Comparison of ENCODE assay signal across 8 mouse cellular contexts in the genomic region with DNA sequence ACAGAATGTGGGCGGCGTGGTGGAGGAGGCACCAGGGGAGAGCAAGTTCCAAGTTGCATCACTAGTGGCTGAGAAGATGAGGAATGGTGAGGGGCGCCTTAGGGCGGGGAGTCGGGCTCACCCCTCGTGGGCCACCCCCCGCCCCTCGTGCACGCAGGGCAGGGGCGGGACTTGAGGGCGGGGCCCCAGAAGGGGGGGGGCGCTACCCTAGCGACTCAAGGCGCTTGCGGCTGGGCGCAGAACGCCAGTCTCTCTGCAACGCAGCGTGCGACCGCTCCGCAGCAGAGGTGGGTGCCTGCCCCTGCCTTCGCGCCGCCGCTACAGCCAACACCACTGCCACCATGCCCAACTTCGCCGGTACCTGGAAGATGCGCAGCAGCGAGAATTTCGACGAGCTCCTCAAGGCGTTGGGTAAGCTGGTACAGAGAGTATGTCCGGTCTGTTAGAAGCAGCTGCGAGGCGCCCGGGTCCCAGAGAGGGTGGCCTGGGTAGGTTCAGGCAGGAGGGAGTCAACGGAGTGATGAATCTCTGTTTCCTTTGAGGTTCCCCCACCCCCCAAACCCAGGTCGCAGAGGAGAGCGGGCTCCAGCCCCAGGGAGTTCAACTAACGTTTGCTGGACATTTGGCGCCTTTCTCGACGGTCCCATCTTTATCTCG. TPM values are rescaled to one million over a fixed set of nuclear protein-coding genes. Genes with fewer than 3 reads are reported as not detected.
DNase-seq lines count a peak whose midpoint lies in the region; ATAC-seq lines count a peak whose summit lies in the region.

A gene (plus strand): TSS at position 188 of the 657 bp plus-strand sequence.

- no peak for ATAC-seq in heart, embryonic 16.5 days (replicated peaks; ENCODE audit: extremely low read depth, insufficient read depth, low FRiP score)
- ATAC-seq in embryonic facial prominence, embryonic 13.5 days (ENCODE audit: insufficient number of reproducible peaks, insufficient read depth, low FRiP score, low TSS enrichment, low read depth) = peak; percentile 82
- peak; percentile 79; the same call in 1 of the 2 replicates for ATAC-seq in limb, embryonic 13.5 days (ENCODE audit: low FRiP score, low read depth)
- ATAC-seq in stomach, embryonic 15.5 days (ENCODE audit: insufficient read depth, low FRiP score, low read depth) = peak; percentile 56; the same call in 1 of the 2 replicates
- ATAC-seq in CD4-positive, CD25-positive, alpha-beta regulatory T cell, adult 4 months = no peak

- no peak within 1 kb of the TSS for H3K27ac ChIP-seq in heart, embryonic 16.5 days (ENCODE audit: low read length)
- peak within 1 kb of the TSS; percentile 53; the same call in 1 of the 2 replicates for H3K27ac ChIP-seq in embryonic facial prominence, embryonic 13.5 days
- no peak within 1 kb of the TSS for H3K27ac ChIP-seq in limb, embryonic 13.5 days
- H3K27ac ChIP-seq in stomach, embryonic 15.5 days = no peak within 1 kb of the TSS

- DNase-seq in heart, adult 9 months (ENCODE audit: low spot score in 2 of 2) = no peak
- peak; percentile 76 for DNase-seq in R1 (ENCODE audit: low read depth, low spot score)
- no peak for DNase-seq in cerebellum, postnatal 36 days

- no peaks in the 10 kb centered on the region for H3K9me3 ChIP-seq in heart, embryonic 16.5 days (replicated peaks; ENCODE audit: control insufficient read depth, low read length)
- H3K9me3 ChIP-seq in embryonic facial prominence, embryonic 13.5 days = no peaks in the 10 kb centered on the region
- H3K9me3 ChIP-seq in limb, embryonic 13.5 days = no peaks in the 10 kb centered on the region
- H3K9me3 ChIP-seq in stomach, embryonic 15.5 days = no peaks in the 10 kb centered on the region

- peak within 1 kb of the TSS; percentile 67 for H3K4me2 ChIP-seq in heart, embryonic 16.5 days (ENCODE audit: low read depth, low read length)
- peak within 1 kb of the TSS; percentile 94 for H3K4me2 ChIP-seq in embryonic facial prominence, embryonic 13.5 days
- peak within 1 kb of the TSS; percentile 94 for H3K4me2 ChIP-seq in limb, embryonic 13.5 days (replicated peaks)
- peak within 1 kb of the TSS; percentile 68 for H3K4me2 ChIP-seq in stomach, embryonic 15.5 days

- peak within 1 kb of the TSS; percentile 37 for H3K4me3 ChIP-seq in heart, embryonic 16.5 days (ENCODE audit: low read length)
- H3K4me3 ChIP-seq in embryonic facial prominence, embryonic 13.5 days = peak within 1 kb of the TSS; percentile 59
- peak within 1 kb of the TSS; percentile 59 for H3K4me3 ChIP-seq in limb, embryonic 13.5 days
- peak within 1 kb of the TSS; percentile 39 for H3K4me3 ChIP-seq in stomach, embryonic 15.5 days (replicated peaks)

- 0 out of 2 replicates have a peak within 1 kb of the TSS, but pooled peaks have one; percentile 14 for H3K9ac ChIP-seq in heart, embryonic 16.5 days (ENCODE audit: low read length)
- peak within 1 kb of the TSS; percentile 75 for H3K9ac ChIP-seq in embryonic facial prominence, embryonic 13.5 days
- peak within 1 kb of the TSS; percentile 75 for H3K9ac ChIP-seq in limb, embryonic 13.5 days
- H3K9ac ChIP-seq in stomach, embryonic 15.5 days = peak within 1 kb of the TSS; percentile 20

- peaks cover 16% of the 10 kb centered on the region for H3K4me1 ChIP-seq in heart, embryonic 16.5 days (ENCODE audit: control insufficient read depth, insufficient read depth, low read length)
- H3K4me1 ChIP-seq in embryonic facial prominence, embryonic 13.5 days = peaks cover 51% of the 10 kb centered on the region
- peaks cover 36% of the 10 kb centered on the region for H3K4me1 ChIP-seq in limb, embryonic 13.5 days
- peaks cover 17% of the 10 kb centered on the region for H3K4me1 ChIP-seq in stomach, embryonic 15.5 days

- WGBS in heart, embryonic 16.5 days = under 1% methylated on average over 43 of the region's 45 CpGs
- under 1% methylated on average over 44 of the region's 45 CpGs for WGBS in embryonic facial prominence, embryonic 13.5 days
- under 1% methylated on average over 41 of the region's 45 CpGs for WGBS in limb, embryonic 13.5 days
- WGBS in stomach, embryonic 15.5 days = 2% methylated on average over 41 of the region's 45 CpGs

- no peaks in the 10 kb centered on the region for H3K36me3 ChIP-seq in heart, embryonic 16.5 days (ENCODE audit: control insufficient read depth, insufficient read depth)
- peaks cover 7% of the 10 kb centered on the region; the same call in 1 of the 2 replicates for H3K36me3 ChIP-seq in embryonic facial prominence, embryonic 13.5 days
- H3K36me3 ChIP-seq in limb, embryonic 13.5 days = no peaks in the 10 kb centered on the region
- no peaks in the 10 kb centered on the region for H3K36me3 ChIP-seq in stomach, embryonic 15.5 days

- peaks cover 71% of the 10 kb centered on the region for H3K27me3 ChIP-seq in heart, embryonic 16.5 days (ENCODE audit: control insufficient read depth, insufficient read depth, low read length)
- H3K27me3 ChIP-seq in embryonic facial prominence, embryonic 13.5 days = peaks cover 26% of the 10 kb centered on the region
- H3K27me3 ChIP-seq in limb, embryonic 13.5 days = peaks cover 42% of the 10 kb centered on the region
- H3K27me3 ChIP-seq in stomach, embryonic 15.5 days (replicated peaks) = peaks cover 36% of the 10 kb centered on the region

RNA-seq across cellular contexts. Expression of the gene that starts here (rescaled TPM):
- 6.5 and 7.6 TPM in 2 replicates for polyA plus RNA-seq in heart, embryonic 16.5 days (2015; fragmentation: Nextera tagmentation; extraction: Ambion mirVana)
- polyA plus RNA-seq in embryonic facial prominence, embryonic 13.5 days (2015; fragmentation: Nextera tagmentation; extraction: Ambion mirVana) = 743 and 842 TPM in 2 replicates
- polyA plus RNA-seq in limb, embryonic 13.5 days (2015; fragmentation: Nextera tagmentation; extraction: Ambion mirVana) = 572 and 589 TPM in 2 replicates
- 45.9 and 72.7 TPM in 2 replicates for polyA plus RNA-seq in stomach, embryonic 15.5 days (2015; fragmentation: Nextera tagmentation; extraction: Ambion mirVana)
- polyA plus RNA-seq in CD4-positive, CD25-positive, alpha-beta regulatory T cell, adult 4 months (2017; shearing (Covaris generic)) = not detected

Comparison
In these comparisons a context has a peak if more than half of its experiments do, and no peak if none do; other contexts are left out.
1. ATAC-seq: peak in embryonic facial prominence, embryonic 13.5 days (single experiment), limb, embryonic 13.5 days (single experiment) and stomach, embryonic 15.5 days (single experiment); none in heart, embryonic 16.5 days (single experiment) and CD4-positive, CD25-positive, alpha-beta regulatory T cell, adult 4 months (single experiment).
2. H3K9ac ChIP-seq: peak in every context shown above with its lines; median percentile 75 in embryonic facial prominence, embryonic 13.5 days; 75 in limb, embryonic 13.5 days; 20 in stomach, embryonic 15.5 days; 14 in heart, embryonic 16.5 days.
3. Peak in every context shown above with its lines, with median percentiles within 50 percentile points of each other: H3K4me2 ChIP-seq and H3K4me3 ChIP-seq.